Mouse (Mus musculus) lung, postnatal 14 days (tissue): ENCODE results near the gene Cd6.

ENCODE experiments used
- DNase-seq: peaks from one replicate; pipeline ENCODE4 v3.0.0; 2021

The Cd6 gene

DNA sequence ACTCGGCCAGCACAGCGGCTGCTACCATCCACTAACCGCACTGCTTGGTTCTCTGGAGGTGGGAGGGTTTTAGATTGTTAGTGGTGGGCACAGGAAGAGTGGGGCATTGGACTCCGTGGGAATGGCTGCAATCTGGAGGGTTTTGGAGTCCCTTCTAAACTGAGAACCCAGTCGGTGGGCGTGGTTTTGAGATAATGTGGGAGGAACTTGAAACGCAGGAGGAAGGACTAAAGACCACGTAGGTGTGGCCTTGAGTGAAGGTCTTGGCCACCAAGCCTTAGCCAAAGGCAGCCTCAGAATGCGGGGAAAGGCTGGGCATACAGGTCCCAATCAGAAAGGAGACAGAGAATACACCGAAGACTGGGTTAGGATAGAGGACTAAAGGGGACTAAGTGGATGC, 31.3 kb downstream of the Cd6 start:
- DNase-seq, result no peak

DNA sequence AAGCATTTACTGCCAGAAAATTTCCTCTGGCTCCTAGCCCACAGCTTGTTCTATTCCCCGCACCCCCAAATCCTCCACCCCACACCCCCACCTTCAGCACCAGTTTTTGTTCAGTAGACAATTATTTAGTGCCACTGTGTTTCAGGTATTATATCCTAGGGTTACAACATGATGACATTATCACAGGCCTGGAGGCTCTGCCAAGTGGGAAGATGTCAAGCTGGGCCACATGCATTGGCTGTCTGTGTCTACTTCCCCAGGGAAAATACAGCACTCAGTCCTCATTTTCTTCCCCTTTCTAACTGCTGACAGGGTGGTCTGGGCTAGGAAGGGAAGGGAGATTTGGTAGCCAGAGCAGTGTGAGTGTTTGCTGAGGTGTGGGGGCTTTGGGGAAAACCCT, 34.9 kb downstream of the Cd6 start:
- no peak for DNase-seq

DNA sequence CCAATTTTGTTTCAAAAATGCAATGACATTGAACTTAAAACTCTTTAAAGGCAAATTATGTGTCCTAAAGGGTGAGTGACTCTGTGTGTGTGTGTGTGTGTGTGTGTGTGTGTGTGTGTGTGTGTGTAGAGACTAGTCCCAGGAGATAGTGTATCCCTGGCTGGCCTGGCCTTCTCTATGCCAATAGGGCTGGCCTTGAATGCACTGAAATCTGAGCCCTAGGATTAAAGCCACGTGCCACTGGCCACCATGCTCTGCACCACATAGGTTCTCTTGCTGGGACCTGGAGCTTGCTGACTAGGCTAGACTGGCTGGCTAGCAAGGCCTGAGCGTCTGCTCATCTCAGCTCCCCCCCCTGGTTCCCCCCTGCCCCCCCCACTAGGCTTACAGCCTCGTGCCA, 36.8 kb downstream of the Cd6 start:
- no peak for DNase-seq

DNA sequence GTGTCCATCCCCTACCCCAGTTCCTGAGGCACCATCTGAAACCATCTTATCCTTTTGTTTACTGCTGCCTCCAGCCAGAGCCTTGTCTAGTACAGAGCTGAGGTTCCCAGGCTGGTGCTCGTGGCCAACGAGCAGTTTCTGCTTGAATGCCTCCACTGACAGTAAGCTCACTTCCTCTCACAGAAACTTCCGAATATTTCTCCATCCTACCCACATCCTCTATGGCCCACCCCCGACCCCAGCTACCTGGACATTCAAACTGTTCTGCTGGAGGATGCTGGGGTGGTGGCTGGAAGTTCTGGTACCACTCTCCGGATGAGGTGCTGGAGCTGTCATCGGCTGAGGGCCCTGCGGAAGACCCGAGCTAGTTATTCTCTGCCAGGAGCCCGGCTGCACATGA, 39.5 kb downstream of the Cd6 start:
- no peak for DNase-seq

DNA sequence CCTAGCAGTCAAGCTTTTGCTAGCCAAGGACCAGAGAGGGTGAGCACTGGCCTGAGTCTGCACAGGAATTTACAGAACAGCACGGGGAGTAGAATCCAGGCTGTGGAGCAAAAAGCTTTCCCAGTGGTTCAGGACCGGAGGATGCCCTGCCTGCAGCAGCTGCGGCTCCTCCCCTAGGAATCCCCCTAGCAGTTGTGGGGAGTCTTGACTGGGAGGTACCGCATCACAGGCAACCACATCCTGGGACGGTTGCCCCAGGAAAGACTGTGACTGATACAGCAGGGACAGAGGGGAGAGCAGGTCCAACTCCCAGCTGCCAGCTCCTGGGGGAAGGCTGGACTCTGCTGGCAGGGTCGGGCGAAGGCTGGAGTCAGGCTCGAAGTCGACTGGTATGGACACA, 41.6 kb downstream of the Cd6 start:
- DNase-seq, result no peak

DNA sequence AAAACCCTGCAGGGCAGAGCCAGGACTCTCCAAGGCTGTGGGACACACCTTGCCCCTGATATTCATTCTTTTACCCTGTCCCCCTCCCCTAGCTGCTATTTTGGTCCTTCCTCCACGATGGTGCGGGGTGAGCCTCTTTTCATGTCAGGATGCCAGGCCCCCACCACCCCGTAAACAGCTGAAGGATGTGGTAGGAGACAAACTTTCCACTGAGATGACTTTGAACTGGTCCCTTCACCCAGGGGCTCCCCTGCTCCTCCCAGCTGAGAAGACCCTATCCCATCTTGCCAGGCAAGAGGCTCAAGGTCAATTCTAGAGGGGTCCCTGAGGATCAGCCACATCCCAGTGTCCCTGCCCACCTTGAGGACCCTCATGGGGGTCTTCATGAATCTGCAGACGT, 42.5 kb downstream of the Cd6 start:
- DNase-seq, result no peak

DNA sequence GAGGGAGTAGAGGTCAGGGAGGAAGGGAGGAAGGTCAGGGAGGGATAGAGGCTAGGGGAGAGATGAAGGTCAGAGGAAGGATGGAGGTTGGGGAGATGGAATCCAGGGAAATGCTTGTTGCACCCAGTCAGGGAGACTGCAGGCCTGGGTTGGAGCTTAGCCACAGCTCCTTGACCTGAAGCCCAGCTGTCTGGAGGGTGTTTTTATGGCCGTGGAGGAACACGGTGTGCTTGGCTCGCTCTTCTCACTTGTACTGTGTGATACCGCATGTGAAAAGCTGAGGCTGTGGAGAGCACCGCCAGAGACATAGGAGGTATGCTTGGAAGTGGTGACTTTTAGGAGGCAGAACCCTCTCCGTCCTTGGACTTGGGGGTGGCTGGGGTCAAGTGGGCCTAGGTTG, 43.1 kb downstream of the Cd6 start:
- no peak for DNase-seq

DNA sequence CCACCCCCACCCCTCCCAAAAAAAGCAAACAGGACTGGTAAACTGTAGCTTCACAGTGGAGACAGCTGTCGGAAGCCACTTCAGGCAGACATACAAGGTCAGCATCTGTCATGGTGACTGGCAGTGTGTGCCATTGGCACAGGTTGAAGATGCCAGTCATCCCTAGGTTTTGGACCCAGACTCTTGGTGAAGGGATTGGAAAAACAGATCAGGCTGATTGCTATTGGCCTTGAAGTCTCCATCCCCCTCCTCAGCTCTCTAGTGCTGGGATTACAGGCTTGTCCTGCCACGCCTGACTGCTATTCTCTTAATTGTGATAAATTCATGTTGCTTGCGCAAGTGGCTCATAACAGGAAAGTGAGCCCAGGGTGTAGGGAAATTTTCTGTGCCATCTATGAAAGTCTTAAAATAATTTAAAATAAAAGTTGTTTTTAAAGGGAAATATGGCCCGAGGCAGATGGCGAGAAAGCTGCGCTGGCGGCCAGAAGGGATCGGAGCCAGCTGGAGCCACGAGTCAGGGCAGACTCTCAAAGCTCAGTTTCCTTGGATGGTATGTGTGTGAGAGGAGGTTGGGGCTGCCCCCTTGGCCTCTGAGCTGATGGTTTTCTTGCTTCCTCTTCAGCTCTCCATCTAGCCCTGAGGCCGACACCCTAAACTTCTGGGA, 44.9 kb downstream of the Cd6 start:
- DNase-seq, result peak; percentile 12

DNA sequence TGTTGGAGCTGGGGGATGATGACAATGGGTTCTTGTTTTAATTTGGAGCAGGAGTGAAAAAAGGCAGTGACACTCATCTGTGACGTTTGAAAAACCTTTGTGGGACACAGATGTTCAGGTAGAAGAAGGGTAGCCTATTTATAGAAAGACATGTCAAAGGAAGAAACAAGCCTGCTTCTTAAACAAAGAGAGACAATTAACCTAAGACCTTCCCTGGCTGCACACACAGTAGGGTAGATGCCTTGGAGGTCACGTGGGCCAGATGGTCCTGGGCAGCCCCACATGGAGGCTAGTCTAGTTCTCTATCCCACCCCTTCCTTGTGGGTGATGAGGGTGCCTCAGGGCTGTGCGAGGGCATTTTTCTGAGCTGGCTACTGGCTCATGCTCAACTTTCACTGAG, 45.8 kb downstream of the Cd6 start:
- no peak for DNase-seq

DNA sequence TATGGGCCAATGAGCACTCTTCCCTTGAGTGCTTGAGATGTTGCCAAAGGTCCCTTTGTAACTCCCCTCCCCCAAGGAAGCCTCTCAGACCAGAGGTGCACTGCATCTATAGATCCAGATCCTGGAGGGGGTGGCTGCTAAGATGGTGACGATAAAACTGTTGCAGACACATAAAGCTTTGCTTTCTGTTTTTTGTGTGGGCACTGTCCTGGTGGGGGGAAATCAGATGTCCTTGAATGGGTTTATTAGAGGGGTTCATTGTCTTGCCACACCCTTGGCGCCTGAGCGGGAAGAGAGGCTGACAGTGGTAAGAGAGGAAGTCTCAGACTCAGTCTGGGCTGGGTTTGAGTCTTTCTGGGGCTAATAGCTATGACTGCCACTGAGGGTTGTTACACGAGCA, 46.7 kb downstream of the Cd6 start:
- DNase-seq, result no peak

DNA sequence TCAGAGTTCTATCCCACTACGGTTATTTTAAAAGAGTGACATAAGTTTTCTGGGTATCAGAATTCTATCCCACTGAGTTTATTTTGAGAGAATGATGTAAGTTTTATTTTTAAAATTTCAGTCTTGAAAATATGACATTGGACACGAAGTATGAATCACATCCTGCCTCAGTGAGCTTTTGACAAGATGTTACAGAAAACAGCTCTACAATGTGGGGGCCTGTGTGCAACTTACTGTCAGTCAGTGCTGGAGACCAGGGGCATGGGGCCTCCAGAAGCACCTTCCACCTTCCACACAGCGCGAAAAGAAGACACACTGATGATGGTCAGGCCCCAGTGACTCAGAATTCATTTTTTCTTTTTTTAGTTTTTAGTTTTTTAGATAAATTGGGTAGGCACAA, 48.2 kb downstream of the Cd6 start:
- DNase-seq, result no peak

DNA sequence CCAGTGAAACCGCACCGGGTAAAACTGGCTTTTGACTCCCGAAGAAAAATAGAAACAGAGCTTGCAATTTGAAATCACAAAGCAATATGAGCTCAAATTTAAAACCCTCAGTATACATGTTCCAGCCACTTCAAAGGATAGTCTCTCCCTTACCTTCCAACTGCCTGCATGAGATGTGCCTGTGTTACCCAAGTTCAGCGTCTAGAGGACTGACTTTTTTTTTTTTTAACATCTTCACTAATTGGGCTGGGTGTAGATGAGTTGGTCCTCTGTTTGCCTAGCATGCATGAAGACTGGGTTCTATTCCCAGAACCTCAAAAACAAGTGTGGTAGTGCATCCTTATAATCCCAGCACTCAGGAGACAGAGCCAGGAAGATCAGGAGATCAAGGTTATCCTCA, 53.0 kb downstream of the Cd6 start:
- DNase-seq, result no peak

DNA sequence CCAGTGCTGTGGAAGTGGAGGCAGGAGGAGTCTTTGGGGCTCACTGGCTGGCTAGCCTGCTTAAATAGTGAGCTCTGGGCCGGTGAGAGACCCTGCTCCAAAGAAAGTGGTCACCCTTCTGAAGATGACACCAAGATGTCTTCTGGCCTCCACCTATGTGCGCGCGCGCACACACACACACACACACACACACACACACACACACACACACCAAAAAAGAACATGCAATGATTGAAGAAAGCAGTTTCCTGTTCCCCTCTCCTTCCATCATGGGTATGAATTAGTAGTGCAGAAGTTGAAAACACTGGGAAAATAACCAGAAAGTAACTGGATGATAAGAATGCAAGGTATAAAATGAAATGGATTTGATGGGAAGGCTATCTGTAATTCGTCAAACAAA, 55.7 kb downstream of the Cd6 start:
- no peak for DNase-seq

DNA sequence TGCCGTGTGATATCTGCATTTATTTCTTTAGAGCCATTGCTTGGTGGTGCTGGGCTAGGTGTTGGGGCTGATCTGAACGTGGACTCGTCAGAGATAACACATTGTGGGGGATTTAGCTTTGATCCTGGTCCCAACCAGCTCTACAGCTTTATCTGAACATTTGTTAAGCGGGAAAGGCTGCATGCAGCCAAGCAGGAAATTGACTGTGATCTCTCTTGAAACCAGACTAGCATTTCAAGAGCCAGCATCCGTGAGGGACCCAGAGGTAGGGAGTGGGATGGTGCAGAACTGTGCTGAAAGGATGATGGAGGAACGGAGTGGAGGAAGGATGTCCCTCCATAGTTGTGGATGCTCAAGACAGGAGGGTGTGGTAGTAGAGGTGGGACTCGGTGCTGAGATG, 56.5 kb downstream of the Cd6 start:
- no peak for DNase-seq

DNA sequence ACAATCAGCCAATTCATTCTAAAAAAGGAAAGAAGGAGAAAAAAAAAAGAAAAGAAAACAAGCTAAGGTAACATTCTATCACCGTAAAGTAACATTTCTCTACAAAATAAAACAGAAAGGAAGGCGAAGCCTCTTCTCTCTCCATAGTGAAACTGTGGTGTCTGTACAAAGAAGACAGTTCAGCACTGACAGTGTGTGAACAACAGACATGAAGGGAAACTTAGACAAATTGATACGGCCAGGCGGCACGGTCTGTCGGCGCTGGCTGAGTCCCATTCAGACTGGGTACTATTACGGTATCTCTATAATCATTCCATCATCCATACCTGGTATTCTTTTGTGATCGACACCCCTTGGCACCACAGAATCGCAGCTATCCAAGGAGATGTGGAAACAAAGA, 57.0 kb downstream of the Cd6 start:
- no peak for DNase-seq

DNA sequence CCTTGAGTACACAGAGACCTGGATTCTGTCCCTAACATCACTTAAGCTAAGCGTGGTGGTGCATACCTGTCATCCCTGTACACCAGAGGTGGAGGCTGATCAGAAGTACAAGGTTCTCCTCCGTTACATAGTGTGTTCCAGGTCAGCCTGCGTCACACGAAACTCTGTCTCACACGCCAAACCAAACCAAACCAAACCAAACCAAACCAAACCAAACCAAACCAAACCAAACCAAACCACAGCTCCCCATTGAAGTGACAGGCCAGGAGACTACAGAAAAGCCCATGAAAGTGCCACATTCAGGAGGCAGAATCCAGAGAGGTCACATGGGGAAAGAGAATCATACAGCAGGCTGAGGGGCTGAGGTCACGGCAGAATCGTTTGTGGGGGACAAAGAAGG, 57.9 kb downstream of the Cd6 start:
- DNase-seq, result no peak

DNA sequence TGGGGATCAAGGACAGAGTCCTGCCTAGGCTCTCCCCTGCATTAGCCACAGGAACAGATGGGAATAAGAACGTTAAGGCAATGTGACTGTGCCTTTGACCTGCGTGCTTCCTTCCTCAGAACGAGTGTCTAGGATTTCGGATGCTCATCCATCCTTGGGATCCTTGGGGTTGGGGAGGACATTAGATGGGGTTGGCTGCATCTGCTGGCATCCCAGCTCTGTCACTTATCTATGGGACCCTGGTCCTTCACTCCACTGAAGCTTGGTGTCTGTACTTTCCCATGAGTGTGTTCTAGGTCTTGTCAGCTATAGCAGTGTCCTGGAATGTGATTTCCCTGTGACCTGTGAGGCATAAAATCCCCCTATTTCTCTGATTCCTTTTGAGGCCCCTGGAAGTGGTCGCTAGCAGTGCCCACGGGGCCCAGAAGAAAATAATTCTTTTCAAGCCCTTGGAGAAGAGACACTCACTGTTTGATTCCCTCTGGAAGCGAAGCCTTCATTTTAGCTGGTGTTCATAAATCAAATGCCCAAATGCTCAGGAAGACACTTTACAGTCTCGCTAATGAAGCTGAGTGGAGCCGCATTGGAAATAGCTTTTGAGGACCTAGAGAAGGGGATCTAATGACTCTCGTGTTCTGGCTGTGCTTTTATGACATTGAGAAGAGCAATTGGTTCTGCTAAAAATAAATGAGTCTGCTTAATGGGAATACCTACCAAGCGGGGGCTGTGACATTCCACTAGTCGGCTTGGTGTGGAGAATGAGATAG, 60.2 kb downstream of the Cd6 start:
- no peak for DNase-seq

DNA sequence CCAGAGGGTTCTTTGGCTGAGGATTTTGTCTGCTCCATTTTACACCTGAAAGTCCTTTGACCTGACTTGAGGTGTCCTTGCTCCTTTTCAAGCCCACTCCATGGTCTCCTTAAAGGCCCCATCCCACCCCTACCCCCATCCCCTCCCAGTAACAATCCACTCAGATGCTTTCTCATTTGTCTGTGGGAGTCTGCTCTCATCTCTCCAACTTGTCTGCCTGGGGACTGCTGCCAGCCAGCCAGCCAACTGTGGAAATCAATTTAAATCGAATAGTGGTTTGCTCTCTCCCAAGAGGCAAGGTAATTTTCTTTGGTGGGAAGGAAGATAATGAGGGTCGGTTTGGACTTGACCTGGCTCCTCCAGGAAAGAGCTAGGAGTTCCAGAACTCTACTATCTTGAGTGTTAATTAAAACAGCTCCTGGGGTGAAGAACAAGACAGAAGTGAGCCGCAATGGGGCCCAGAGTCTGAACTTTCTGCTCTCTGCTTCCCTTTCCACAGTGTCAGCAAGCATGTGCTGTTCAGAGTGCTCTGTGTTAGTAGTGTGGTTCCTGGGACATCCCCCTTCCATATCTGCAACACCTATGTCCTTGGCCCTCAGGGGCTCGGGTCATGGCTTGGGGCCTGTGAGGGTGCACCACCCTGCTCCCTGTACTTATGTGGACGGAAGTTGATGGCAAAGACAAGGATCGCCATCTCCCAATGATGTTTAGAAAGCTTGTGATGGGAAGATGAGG, 61.0 kb downstream of the Cd6 start:
- no peak for DNase-seq

DNA sequence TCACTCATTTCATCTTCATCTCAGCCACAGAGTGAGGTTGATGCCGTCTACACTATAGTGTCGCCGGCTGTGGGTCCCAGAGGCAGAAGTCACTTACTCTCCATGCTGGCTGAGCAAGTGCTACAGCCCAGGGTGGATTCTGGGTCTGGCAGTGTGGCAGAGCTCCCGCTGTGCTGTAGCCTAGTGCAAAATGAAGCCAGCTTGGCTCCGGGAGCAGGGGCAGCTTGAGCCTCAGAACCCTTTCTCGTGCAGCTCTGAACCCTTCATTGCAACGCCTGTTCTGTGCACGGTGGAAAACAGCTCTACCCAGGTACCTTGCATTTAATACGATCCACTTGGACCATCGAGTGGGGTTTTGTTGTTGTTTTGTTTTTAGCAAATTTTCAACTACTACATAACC, 62.2 kb downstream of the Cd6 start:
- DNase-seq, result no peak

DNA sequence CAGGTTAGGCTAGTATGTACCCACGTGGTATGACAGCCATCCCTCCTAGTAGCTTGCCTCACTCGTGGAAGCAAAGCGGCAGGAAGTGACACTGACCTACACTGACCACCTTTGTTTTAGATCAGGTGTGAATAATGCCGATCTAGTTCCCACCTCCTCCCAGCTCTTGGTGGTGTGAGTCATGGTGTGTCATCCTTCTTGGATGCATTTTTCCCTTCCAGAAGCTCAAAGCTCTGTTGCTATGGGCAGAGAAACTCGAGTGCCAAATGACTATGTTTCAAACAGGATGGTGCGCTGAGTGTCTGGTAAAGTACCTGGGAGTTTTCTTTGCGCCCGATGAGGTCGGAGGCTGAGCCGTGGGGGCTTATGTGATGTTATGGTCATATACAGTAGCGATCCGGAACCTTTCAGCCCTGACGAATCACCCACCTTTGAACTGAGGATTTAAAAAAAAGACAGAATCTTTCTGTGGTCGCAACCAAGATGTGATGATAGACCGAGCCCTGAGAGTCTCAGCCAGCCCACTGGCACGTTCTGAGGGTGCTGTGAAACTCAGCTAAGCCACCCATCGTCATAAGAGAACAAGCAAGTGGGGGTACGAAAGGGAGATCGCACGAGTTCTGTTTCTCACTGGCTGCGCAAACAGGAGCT, 66.4 kb downstream of the Cd6 start:
- no peak for DNase-seq

DNA sequence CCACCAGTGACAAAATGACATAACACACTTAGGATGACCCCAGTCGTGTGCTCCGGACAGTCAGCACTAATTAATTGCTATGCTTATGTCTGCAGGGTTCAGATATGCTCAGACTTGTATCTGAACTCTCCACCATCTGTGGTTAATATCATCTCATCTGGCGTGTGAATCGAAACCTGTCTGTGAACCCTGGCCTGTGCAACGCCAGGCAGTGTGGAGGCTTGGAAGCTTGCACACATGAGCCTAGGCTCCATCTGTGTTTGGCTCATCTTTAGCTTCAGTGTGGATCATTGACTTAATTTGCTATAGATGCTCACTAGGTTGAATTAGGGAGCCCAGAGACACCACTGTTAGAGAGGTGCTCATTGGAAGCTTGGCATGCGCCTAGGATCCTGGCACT, 67.4 kb downstream of the Cd6 start:
- no peak for DNase-seq

DNA sequence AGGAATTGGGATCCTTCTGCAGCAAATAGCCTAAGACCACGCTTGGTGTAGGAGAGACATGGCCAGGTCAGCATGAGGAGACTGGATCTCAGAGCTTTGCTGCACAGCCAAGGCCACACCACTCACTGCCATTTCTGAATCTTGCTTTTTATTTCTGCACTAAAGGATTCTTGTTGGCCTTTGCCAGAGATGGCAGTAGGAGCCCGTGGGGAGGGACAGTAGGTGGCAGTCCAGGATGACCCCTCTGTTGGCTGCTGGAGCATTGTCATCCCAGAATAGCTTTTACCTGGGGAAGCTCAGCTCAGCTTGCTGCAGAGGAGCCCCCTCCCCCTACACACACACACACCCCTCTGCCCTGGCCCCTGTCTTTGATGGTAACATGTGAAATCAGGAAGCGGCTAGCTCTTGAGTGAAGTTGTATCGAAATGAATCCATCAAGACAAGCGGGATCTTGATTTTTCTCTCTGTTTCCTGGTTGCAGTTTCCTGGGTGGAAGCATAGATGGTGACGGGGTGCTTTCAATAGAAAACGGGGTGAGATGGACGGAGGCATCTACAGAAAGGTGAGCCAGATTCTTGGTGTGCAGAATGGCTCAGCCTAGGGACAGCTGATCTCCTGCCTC, 68.0 kb downstream of the Cd6 start:
- no peak for DNase-seq
